Comparison of ENCODE assay signal across 8 mouse cellular contexts in the genomic region with DNA sequence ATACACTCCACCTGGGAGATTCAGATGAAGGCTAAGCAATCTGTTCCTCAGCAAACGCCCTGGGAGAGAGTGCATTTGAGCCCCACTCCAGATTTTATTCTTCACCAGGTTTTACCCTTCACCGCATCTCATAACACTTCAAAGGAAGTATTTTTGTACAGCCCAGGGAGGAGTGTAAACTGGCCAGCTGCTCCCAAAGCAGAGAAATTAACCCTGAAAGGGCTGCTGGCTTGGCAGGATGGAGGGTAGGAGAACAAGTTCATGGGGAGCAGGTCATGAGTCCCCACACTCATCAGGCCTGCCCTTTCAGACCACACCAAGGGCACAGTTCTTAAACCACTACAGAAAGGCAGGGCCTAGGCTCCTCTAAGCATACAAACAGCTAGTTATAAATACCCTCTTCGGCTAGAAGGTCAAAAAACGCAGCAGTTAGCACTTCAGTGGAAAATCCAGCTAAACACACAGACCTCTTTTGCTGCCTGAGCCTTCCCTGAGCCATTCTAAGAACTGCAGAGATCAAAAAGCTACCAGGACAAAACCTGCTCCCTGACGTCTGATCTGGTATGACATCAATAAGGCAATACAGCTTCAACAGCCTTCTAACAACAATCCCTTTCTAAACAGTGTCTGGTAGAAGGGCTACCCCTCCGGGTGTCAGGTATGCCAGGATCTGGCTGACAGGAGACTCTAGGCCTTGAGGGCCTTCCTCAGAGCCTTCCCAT. TPM values are rescaled to one million over a fixed set of nuclear protein-coding genes. Genes with fewer than 3 reads are reported as not detected.
DNase-seq lines count a peak whose midpoint lies in the region; ATAC-seq and TF ChIP-seq lines count a peak whose summit lies in the region.

No protein-coding gene starts in this region.

- ATAC-seq in embryonic facial prominence, embryonic 14.5 days (ENCODE audit: low read depth) = peak; percentile 73
- ATAC-seq in hindbrain, embryonic 14.5 days (ENCODE audit: low FRiP score) = no peak
- ATAC-seq in midbrain, embryonic 12.5 days (ENCODE audit: low FRiP score, low read depth) = no peak

- H3K9me3 ChIP-seq in embryonic facial prominence, embryonic 14.5 days (ENCODE audit: control insufficient read depth, low read length) = no peaks in the 10 kb centered on the region
- H3K9me3 ChIP-seq in hindbrain, embryonic 14.5 days (ENCODE audit: control insufficient read depth, low read length) = no peaks in the 10 kb centered on the region
- no peaks in the 10 kb centered on the region for H3K9me3 ChIP-seq in midbrain, embryonic 12.5 days

- peak; percentile 25 for DNase-seq in lung, adult 2 months
- no peak for DNase-seq in lung, postnatal 14 days
- peak; percentile 72 for DNase-seq in embryonic facial prominence, embryonic 14.5 days (ENCODE audit: low spot score)
- DNase-seq in hindbrain, embryonic 14.5 days (ENCODE audit: low spot score) = peak; percentile 33
- DNase-seq in left cerebral cortex, adult 2 months (ENCODE audit: extremely low spot score in 1 of 2, low spot score in 2 of 2) = peak in 1 of 2 experiments; percentile 31
- DNase-seq in layer of hippocampus, postnatal 10 days (ENCODE audit: low spot score in 2 of 2) = no peak
- DNase-seq in urinary bladder, postnatal 36 days (ENCODE audit: low spot score in 2 of 2) = no peak

- no peaks in the 10 kb centered on the region for H3K36me3 ChIP-seq in embryonic facial prominence, embryonic 14.5 days (ENCODE audit: control insufficient read depth, insufficient read depth, low read length)
- H3K36me3 ChIP-seq in hindbrain, embryonic 14.5 days (replicated peaks; ENCODE audit: control insufficient read depth, insufficient read depth) = no peaks in the 10 kb centered on the region
- no peaks in the 10 kb centered on the region for H3K36me3 ChIP-seq in midbrain, embryonic 12.5 days

- peak overlapping the region; percentile 75 for H3K27ac ChIP-seq in embryonic facial prominence, embryonic 14.5 days (replicated peaks; ENCODE audit: low read depth, low read length)
- H3K27ac ChIP-seq in hindbrain, embryonic 14.5 days = peak overlapping the region; percentile 43; the same call in 1 of the 2 replicates
- peak overlapping the region; percentile 89 for H3K27ac ChIP-seq in left cerebral cortex, adult 2 months
- H3K27ac ChIP-seq in midbrain, embryonic 12.5 days (replicated peaks) = peak overlapping the region; percentile 70

- intact Hi-C loops in left cerebral cortex, adult 2 months (cut with DNase I) = no loop called here

- H3K27me3 ChIP-seq in embryonic facial prominence, embryonic 14.5 days (replicated peaks; ENCODE audit: control insufficient read depth, insufficient read depth, low read length) = no peaks in the 10 kb centered on the region
- no peaks in the 10 kb centered on the region for H3K27me3 ChIP-seq in hindbrain, embryonic 14.5 days (ENCODE audit: control insufficient read depth, insufficient read depth, low read length)
- no peaks in the 10 kb centered on the region for H3K27me3 ChIP-seq in midbrain, embryonic 12.5 days

- H3K4me2 ChIP-seq in embryonic facial prominence, embryonic 14.5 days (ENCODE audit: low read depth, low read length) = peak overlapping the region; percentile 22
- no peak overlapping the region for H3K4me2 ChIP-seq in hindbrain, embryonic 14.5 days (replicated peaks)
- no peak overlapping the region for H3K4me2 ChIP-seq in midbrain, embryonic 12.5 days (replicated peaks)

- TF ChIP-seq POLR2A in lung, adult 2 months (IDR thresholded peaks at IDR 0.05; ENCODE audit: borderline replicate concordance, extremely low read depth, low read depth, low read length) = no peak

- no peak overlapping the region for H3K4me3 ChIP-seq in lung, adult 2 months (replicated peaks; ENCODE audit: extremely low read depth, low read depth, low read length)
- H3K4me3 ChIP-seq in embryonic facial prominence, embryonic 14.5 days (ENCODE audit: low read depth, low read length) = no peak overlapping the region
- H3K4me3 ChIP-seq in hindbrain, embryonic 14.5 days (replicated peaks; ENCODE audit: low read length) = no peak overlapping the region
- H3K4me3 ChIP-seq in left cerebral cortex, adult 2 months = no peak overlapping the region
- no peak overlapping the region for H3K4me3 ChIP-seq in midbrain, embryonic 12.5 days

- TF ChIP-seq CTCF in lung, adult 2 months (IDR thresholded peaks at IDR 0.05; ENCODE audit: insufficient read depth, low read length) = no peak
- no peak for TF ChIP-seq CTCF in left cerebral cortex, adult 2 months (IDR thresholded peaks at IDR 0.05)

- peaks cover 11% of the 10 kb centered on the region for H3K4me1 ChIP-seq in lung, adult 2 months (ENCODE audit: control insufficient read depth, insufficient read depth, low read length)
- peaks cover 46% of the 10 kb centered on the region for H3K4me1 ChIP-seq in embryonic facial prominence, embryonic 14.5 days (ENCODE audit: control insufficient read depth, insufficient read depth, low read length)
- H3K4me1 ChIP-seq in hindbrain, embryonic 14.5 days (replicated peaks; ENCODE audit: control insufficient read depth, insufficient read depth, low read length) = peaks cover 21% of the 10 kb centered on the region; the same call in 1 of the 2 replicates
- peaks cover 57% of the 10 kb centered on the region for H3K4me1 ChIP-seq in midbrain, embryonic 12.5 days

- H3K9ac ChIP-seq in embryonic facial prominence, embryonic 14.5 days (ENCODE audit: low read depth, low read length) = peak overlapping the region; percentile 25; the same call in 1 of the 2 replicates
- no peak overlapping the region for H3K9ac ChIP-seq in hindbrain, embryonic 14.5 days
- H3K9ac ChIP-seq in midbrain, embryonic 12.5 days (replicated peaks) = no peak overlapping the region

- 22% methylated on average over 6 of the region's 6 CpGs for WGBS in lung, adult 2 months
- 9% methylated on average over 6 of the region's 6 CpGs for WGBS in embryonic facial prominence, embryonic 14.5 days
- 22% methylated on average over 6 of the region's 6 CpGs for WGBS in hindbrain, embryonic 14.5 days
- WGBS in midbrain, embryonic 12.5 days = 13% methylated on average over 6 of the region's 6 CpGs

RNA-seq across cellular contexts. Expression of gene Znrf3, which starts 28.9 kb away (rescaled TPM):
- 10.8 and 14.4 TPM in 2 replicates for polyA plus RNA-seq in lung, adult 2 months (2012; rRNA removed)
- 9.2 and 10.2 TPM in 2 replicates for polyA plus RNA-seq in embryonic facial prominence, embryonic 14.5 days (2014; fragmentation: Nextera tagmentation; extraction: Ambion mirVana)
- polyA plus RNA-seq in hindbrain, embryonic 14.5 days (2014; fragmentation: Nextera tagmentation; extraction: Ambion mirVana) = 7.5 and 7.6 TPM in 2 replicates
- total RNA-seq in left cerebral cortex, adult 2 months (2021) = 10 to 100 TPM; 19.5 to 20.7 TPM
- polyA plus RNA-seq in midbrain, embryonic 12.5 days (2016; fragmentation: Nextera tagmentation; extraction: Ambion mirVana) = 8.8 and 10.1 TPM in 2 replicates
- 10 to 100 TPM; 20.7 to 21.4 TPM for total RNA-seq in layer of hippocampus, postnatal 10 days (2021)

Comparison
In these comparisons a context has a peak if more than half of its experiments do, and no peak if none do; other contexts are left out.
1. DNase-seq: peak in lung, adult 2 months (single experiment), embryonic facial prominence, embryonic 14.5 days (single experiment) and hindbrain, embryonic 14.5 days (single experiment); none in lung, postnatal 14 days (single experiment), layer of hippocampus, postnatal 10 days (0 of 2) and urinary bladder, postnatal 36 days (0 of 2).
2. Peak in every context shown above with its lines, with median percentiles within 50 percentile points of each other: H3K27ac ChIP-seq.